Mouse (Mus musculus): ENCODE results near the gene Fbf1.
"Not testable (repeated sequence)": the region's sequence is repeated elsewhere in the genome, so short reads cannot be mapped to it uniquely, and the experiment has no call there.

The Fbf1 gene

DNA sequence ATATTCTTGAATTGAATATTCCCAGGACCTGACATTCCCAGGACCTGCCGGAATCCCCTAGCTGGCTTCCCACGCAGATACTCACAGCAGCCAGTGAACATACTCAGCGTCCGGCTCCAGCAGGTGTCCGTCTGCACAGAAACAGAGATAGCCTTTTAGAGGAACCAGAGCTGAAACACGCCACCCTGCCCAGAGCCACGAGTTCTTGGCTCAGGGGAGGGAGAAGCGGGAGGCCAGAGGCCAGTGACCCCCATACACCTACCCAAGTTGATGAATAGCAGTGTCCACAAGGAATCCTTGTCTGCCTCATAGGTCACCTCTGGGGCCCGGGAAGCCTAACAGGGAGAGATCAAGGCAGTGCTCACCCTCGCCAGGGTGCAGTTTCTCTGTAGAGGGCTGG is 33.8 kb downstream of the Fbf1 start:
- no peak for DNase-seq (ENCODE audit: low read depth, low spot score)

DNA sequence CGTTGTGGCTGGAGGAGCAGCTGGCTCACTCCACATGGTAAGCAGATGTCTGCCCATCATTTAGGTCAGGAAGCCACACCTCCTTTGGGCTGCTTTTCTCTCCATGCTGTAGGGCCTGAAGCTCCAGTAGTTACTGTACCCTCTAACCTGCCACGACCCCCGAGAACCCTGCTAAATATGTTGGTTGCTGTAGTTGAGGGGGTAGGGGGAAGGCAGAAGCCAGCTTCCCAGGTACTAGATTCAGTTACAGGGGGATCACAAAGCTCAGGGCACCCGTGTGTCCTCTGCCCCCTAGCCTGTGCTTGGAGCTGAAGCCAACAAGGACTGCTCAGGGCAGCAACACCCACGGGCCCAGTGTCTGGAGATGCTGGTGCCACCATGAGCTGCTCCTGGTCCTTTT is 34.5 kb downstream of the Fbf1 start:
- DNase-seq (ENCODE audit: low read depth, low spot score) = no peak

DNA sequence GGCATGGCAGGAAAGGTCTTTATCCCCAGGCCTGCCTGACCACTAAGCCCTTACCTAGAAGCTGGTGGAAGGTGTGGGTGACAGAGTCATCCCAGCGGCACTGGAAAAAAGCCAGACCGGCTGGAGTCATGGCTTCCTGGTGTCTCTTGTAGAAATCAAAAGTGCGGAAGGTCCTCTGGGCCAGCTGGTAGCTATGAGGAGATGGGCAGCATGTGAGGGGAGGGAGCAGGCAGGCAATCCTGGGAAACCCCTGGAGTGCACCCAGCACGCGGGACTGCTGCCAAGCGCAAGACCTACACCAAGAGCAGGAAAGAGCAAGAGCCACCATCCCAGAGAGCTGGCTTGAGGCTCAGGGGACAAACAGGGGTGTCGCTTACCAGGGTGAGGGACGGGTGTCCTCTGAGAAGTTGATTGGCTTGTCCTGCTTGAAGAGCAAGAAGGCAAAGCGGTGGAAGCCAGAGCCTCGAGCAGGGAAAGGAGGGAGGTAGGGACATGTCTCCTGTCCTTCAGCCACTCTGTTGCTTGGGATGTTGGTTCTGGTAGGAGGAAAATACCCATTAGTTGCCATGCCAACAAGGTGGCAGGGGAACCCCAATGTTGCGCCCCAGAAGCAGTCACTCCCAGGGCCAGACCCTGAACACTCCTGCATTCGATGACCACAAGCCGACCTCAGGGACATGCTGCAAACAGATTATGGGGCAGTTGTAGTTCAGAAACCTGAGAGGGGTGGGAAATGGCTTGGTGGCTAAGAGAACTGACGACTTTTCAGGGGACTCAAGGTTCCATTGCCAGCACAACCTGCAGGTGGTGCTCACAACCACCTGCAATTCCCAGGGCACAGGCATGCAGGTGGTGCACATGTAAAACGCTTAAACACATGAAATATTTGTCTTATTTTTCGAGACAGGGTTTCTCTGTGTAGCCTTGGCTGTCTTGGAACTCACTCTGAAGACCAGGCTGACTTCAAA is 35.3 kb downstream of the Fbf1 start:
- no peak for DNase-seq (ENCODE audit: low read depth, low spot score)

DNA sequence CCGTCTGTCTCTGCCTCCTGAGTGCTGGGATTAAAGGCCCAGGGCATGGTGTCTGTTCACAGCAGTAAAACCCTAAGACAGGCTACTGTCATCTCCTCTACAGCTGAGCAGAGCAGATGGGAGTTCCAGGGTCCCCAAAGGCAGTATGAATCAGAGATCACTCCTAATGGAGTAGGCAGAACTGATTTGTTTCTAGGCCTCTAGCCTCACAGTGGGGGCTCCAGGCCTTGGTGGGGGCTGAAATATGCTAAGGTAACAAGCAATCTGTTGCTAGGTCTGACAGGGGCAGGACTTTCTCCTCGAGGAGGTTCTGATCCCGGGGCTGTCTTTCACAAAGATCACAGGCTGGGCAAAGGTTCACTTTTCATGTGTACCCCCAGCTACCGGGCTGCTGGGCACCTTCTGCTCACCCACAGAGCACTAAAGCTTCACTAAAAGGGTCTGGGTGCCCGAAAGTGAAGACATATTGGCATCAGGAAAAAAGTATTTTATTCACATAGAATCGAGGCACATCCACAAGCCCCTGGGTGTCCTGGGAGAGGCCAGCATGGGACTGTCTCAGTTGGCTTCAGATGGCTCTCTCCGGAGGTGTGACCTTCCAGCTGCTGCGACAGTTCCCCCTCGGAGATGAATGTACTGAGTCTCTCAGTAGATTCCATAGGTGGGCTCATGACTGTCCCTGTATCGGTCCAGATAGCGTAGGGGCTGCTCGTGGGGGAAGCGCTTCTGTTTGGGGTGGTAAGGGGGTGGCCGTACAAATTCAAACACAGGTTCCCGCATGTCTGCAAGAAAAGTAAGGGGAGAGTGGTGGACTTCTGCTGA is 36.4 kb downstream of the Fbf1 start:
- DNase-seq (ENCODE audit: low read depth, low spot score) = no peak

DNA sequence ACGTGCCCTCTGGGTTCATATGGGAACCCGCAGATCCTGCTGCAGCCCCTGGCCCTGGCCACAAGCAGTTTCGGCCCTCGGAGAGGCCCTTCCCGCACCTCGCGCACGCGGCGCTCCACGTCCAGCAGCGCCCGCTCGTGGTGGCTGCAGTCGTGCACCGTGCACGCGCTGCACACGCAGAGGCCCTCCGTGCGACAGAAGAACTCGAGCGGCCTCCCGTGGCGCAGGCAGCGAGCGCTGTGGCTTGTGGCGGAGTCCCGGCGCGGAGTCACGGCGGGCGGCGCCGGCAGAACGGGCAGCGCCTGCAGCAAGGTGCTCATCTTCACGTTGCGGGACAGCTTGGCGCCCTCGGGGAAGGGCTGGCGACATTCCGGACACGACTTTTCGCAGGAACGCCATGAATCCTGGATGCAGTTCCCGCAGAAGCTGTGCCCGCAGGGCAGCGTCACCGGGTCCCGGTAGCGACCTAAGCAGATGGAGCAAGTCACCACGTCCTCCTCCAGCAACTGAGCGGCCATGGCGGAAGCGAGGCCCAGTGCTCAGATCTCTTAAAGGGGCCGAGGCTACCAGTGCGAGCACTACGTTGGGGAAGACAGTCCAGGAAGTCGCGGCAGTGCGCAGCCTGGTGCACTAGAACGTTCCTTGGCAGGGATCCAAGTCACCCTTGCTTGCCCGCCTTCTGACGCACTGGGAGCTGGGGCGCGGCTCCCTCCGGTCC is 37.3 kb downstream of the Fbf1 start, which contains the start of gene Trim65:
TSS of gene Trim65 (minus strand) at position 641 of the 718 bp plus-strand sequence.
- peak; percentile 84 for DNase-seq (ENCODE audit: low read depth, low spot score)

DNA sequence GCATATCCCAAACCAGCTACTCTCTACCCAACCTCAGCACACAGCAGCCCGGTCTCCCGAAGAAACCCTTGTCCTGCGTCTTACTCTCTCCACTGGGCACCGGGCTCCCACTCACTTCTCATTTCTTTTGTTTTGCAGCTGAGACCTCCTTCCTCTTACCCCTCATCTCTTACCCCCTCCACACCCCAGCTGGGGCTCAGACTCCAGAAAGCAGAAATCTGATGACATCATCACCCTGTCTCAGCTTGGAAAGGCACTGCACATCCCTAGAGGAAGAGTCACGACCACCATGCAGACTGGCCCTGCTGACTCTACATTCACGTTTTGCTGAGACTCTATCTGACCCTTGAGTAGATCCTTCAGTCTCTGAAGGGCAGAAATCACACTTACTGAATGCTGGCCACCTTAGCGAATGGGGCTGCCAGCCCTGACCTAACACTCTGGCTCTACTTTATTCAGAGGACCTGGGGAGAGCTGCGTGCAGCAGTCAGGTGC is 37.9 kb downstream of the Fbf1 start:
- no peak for DNase-seq (ENCODE audit: low read depth, low spot score)

DNA sequence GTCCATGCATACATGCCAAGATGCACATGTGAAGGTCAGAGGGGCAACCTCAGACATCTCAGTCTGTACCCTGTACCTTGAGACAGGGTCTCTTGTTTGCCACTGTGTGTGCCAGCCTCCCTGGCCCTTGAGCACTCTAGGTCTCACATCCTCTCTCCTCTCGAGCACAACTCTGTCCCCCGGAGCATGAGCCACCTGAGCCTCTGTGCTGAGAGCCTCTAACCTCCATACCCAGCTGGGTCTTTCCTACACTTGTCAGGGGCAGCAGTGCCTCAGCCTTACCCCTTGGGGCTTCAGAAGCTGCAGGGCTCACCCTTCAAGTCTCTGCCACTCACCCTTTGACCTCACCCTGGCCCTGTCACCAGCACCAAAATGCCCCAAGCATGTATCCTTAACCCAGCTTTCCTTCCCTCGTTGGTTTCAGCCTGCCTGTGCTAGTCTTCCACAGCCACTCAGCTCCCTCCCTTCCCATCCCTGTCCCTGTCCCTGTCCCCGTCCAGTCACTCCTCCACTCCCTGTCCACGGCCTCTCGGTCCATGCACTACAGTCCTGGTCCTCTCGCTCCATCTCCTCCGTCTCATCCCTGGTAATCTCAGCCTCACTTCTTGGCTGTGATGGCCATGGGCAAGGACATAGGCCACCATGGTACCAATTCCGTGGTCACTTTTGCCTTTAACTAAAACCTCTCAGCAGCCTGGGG is 38.7 kb downstream of the Fbf1 start:
- DNase-seq (ENCODE audit: low read depth, low spot score) = no peak

DNA sequence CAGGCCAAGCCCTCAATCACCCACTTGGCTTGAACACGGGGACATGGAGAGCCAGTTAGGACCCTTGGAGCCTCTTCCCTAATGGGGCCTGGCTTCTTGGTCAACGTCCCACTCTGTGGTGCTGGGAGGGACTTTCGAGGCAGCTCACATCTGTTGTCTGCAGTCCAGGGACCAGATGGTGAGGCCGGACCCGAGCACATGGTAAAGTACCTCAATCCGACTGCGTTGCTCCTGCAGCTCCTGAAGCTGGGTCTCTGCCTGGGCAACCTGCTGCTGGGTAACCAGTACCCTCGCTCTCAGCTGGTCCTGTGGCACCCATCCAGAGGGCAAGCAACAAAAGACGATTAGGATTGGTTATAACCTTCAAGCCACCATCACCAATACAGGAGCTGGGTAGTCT is 40.0 kb downstream of the Fbf1 start:
- DNase-seq (ENCODE audit: low read depth, low spot score) = no peak

DNA sequence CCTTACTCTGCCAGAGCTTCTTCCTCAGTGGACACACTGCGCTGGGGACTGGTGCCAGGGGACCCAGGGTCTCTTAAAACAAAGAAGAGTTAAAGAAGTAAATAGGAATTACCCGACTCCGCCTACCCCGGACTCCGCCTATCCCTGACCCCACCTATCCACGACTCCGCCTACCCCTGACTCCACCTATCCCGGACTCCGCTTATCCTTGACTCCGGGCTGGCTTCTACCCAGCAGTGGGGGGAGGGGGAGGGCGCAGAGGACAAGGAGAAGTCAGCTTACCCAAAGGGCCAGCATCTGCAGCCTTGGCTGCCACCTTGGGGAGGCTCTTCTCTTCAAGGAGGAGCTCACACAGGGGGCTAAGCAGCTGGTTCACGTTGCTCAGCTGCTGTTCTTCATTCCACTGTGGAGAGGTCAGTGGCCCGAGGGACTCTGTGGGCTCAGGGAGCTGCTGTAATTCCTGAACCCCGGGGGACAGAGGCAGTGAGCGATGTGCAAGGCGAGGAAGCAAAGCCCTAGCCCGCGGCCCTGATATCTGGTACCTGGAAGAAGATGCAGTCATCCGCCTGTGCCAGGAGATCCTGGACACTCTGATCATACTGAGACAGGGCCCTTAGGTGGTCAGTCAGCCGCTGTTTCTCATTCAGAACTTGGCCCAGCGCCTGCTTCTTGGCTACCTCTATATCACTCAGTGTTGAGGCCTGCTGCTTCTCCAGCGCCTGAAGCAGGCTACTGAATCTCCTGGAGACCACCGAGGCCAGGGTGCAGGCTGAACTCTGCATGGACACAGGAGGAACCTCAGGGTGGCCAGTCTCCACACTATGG is 40.6 kb downstream of the Fbf1 start, which contains the start of gene Trim47:
TSS of gene Trim47 (minus strand) at position 55 of the 825 bp plus-strand sequence.
- peak; percentile 60 for DNase-seq (ENCODE audit: low read depth, low spot score)

DNA sequence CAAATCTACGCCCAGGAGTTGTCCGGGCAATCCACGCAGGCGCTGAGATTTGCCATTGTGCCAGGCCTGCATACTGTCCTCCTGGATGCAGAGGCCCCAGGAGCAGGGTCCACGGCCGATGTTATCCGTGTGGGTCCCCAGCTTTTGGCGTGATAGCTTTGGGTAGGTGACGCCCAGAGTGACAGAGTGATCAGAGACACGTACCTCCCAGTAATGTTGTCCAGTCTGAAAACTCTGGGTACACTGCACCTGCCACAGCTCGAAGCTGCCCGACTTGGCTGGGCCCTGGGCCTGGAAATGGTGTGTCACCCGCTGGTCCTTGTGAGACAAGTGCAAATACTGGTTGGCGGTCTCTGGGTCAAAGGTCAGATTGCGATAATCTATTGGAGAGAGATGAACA is 41.7 kb downstream of the Fbf1 start:
- DNase-seq (ENCODE audit: low read depth, low spot score) = no peak

DNA sequence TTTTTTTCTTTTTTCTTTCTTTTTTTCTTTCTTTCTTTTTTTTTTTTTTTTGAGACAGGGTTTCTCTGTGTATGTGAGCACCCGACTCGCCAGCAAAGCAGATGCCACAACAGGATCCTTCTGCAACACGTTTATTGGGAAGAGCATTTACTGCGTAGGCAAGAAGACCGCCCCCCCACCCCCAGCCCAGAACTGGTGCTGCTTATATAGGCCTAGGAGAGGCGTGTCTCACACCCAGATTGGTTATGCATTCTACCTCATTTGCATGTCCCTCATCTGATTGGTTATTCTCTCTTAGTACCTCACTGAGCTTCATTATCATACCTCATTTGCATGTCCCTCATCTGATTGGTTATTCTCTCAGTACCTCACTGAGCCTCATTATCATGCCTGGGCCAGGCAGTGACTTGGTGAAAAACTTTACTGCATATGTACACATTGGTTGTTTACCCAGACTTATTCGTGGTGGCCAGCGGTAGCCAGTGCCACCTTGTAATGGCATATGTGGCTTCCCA is 46.2 kb downstream of the Fbf1 start:
- DNase-seq (ENCODE audit: low read depth, low spot score) = not testable (repeated sequence)

DNA sequence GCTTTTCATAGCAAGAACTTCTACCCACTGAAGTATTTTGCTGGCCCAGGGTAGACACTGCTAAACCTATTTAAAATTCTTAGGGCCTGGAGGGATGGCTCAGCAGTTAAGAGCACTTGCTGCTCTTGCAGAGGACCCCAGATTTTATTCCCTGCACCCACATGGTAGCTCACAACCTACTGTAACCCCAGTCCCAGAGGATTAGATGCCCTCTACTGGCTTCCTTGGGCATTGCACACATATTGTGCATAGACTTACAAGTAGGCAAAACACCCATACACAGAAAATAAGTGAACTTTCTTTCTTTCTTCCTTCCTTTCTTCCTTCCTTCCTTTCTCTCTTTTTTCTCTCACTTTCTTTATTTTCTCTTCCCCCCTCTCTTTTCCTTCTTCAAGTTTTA is 50.1 kb downstream of the Fbf1 start:
- DNase-seq (ENCODE audit: low read depth, low spot score) = no peak

DNA sequence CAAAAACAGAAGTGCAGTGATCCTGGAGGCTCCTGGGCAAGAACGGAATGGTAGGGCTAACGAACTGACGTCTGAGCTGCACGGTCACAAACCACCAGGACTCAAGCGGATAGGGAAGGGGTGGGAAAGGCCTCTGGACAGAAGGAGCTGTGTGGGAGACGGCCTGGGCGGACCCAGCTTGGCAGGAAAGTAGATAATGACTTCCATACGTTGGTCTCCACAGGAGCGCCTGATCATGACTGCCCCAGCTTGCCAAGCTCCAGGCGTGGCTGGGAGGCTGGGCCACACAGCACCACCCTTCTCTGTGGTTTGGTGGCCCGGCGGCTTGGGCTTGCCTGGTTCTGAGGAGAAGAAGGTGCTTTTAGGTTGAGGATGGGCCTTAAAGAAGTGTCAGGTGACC is 50.7 kb downstream of the Fbf1 start:
- DNase-seq (ENCODE audit: low read depth, low spot score) = no peak

DNA sequence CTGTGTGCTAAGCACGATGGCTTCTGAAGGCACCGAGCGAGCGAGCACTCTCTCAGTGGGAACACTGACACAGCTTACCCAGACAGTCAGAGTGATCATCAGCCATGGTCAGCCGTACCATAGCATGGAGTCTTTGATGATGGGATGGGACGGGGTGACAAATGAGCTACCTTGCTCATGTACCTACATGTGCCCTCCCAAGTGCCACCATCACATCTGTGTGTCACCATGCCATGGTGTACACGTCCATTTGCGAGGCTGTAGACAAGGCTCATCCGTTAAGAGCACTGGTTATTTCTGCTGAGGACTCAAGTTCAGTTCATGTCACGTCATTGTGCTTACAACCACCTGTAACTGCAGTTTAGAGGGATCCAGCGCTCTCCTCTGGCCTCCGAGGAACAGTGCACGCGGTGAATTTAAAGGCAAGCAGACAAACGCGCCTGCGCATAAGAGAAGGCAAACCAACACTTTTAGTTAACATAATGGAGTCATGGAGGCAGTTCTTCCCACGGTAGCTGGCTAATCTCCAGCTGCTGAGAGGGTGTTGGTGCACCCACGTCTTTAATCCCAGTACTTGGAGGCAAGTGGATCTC is 56.3 kb downstream of the Fbf1 start:
- no peak for DNase-seq (ENCODE audit: low read depth, low spot score)

DNA sequence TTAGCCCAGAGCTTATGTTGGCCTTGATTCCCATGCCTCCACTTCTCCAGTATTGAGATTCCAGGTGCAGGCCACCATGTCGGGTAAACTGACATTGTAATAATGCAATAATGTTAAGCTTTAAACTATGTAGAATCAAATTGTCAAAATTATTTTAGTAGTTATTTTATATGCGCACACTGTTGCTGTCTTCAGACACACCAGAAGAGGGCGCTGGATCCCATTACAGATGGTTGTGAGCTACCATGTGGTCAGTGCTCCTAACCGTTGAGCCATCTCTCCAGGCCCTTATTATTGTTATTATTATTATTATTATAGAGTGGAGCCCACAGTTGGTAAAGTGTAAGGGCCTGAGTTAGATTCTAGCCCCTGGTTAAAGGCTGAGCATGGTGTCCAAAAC is 56.9 kb downstream of the Fbf1 start:
- DNase-seq (ENCODE audit: low read depth, low spot score) = no peak

DNA sequence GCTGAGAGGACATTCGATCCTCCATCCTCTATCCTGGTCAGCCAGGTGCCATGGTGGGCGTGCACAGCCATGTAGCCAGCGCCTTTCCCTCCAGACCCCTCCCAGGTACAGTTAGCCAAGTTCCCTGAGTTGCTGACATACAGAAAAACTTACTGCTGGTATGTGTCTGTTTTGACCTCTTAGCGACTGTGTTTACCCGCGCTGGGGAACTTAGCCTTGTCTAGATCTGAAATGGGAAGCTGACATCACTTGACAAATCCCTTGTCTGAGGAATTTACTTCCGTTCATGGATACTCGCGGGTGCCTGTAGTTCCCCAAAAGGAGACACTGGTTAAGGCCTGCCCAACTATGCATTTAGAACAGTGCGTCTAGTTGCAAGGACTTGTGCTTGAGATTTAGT is 57.4 kb downstream of the Fbf1 start:
- no peak for DNase-seq (ENCODE audit: low read depth, low spot score)

DNA sequence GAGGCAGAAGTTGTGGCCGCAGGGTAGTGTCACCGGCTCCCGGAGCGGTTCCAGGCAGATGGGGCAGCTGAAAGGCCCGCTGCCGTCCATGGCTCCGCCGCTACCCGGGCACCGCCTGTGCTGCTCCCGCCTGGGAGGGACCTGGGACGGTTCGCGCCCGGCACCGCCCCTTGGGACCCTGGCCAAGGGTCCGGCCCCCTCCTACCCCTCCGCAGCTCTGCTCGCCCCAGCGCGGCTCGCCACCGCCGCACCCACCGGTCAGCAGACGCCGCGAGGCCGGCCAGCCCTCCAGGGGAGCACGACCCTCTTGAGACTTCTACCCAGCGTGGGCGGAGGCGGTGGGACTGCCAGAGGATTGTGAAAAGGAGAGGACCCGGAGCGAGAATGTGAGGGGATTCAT is 57.8 kb downstream of the Fbf1 start:
- no peak for DNase-seq (ENCODE audit: low read depth, low spot score)

DNA sequence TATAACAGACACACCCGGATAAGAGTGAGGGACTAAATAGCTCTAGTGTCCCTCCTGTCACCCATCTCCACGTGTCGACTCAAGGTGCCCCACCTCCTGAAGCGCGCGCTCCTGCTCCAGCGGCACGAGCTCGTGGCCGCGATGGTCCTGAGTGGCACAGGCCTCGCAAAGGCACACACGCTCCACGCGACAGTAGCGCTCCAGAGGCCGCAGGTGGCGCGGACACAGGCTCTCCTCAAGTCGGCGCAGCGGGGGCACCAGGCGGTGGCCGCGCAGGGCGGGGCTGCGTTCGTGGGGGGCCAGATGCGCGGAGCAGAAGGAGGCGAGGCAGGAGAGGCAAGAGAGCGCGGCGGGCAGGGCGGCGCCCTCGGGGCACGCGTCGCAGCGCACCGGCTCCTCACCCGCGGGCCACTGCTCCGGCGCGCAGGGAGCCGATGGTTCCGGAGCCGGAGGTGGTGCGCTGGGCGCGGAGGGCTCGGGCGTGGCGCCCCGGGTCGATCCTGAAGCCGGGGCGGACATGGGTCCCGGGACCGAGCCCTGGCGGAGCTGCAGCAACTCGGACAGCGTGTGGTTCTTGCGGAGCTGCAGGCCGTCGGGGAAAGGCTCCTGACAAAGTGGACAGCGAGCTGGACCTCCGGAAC is 58.4 kb downstream of the Fbf1 start:
- no peak for DNase-seq (ENCODE audit: low read depth, low spot score)
